Mouse (Mus musculus) stomach, embryonic 14.5 days (tissue): ENCODE measurements around the gene Agt. TPM values are rescaled to one million over a fixed set of nuclear protein-coding genes. Genes with fewer than 3 reads are reported as not detected.

ENCODE experiments used
- ATAC-seq: fragments of 200-750 bp; cut with Nextera tagmentation; 2 replicates; pipeline ENCODE4 v1.8.0; 2017; ENCODE audit warnings: low read depth, moderate TSS enrichment; ENCODE audit not compliant: insufficient number of reproducible peaks, insufficient read depth, low FRiP score
- H3K27ac ChIP-seq: fragments of 300-500 bp; sonication (generic); 2 replicates; pipeline ENCODE4 v1.5.1; 2014; ENCODE audit warnings: mild to moderate bottlenecking, low read length, moderate library complexity, mixed read lengths
- H3K27me3 ChIP-seq: fragments of 300-500 bp; sonication (generic); 2 replicates; pipeline ENCODE4 v1.6.1; 2014; ENCODE audit warnings: low read length, control low read depth, mixed read lengths; ENCODE audit not compliant: control insufficient read depth, insufficient read depth
- H3K36me3 ChIP-seq: fragments of 300-500 bp; sonication (generic); 2 replicates; pipeline ENCODE4 v1.6.1; 2014; ENCODE audit warnings: mild to moderate bottlenecking, control low read depth, low read length, moderate library complexity, mixed read lengths; ENCODE audit not compliant: control insufficient read depth, insufficient read depth
- H3K4me1 ChIP-seq: fragments of 300-500 bp; sonication (generic); 2 replicates; pipeline ENCODE4 v1.6.1; 2014; ENCODE audit warnings: low read length, control low read depth, mixed read lengths; ENCODE audit not compliant: control insufficient read depth, insufficient read depth
- H3K4me2 ChIP-seq: fragments of 300-500 bp; sonication (generic); replicated peaks from 2 replicates; pipeline ENCODE4 v1.6.1; 2014; ENCODE audit warnings: low read depth, low read length, control low read depth
- H3K4me3 ChIP-seq: fragments of 300-500 bp; sonication (generic); 2 replicates; pipeline ENCODE4 v1.5.1; 2014; ENCODE audit warnings: low read depth, low read length, control low read depth
- H3K9ac ChIP-seq: fragments of 300-500 bp; sonication (generic); replicated peaks from 2 replicates; pipeline ENCODE4 v1.6.1; 2014; ENCODE audit warnings: low read depth, mild to moderate bottlenecking, control low read depth, low read length, moderate library complexity, mixed read lengths
- H3K9me3 ChIP-seq: fragments of 300-500 bp; sonication (generic); 2 replicates; pipeline ENCODE4 v1.6.1; 2016; ENCODE audit warnings: low read depth, low read length, control low read depth; ENCODE audit not compliant: control insufficient read depth
- WGBS: fragments of 180-500 bp; shearing (Covaris S2); extraction: QIAGEN DNeasy Blood & Tissue Kit; methylation state at CpG from one replicate; pipeline ENCODE4 v1.1.7; 2014; 5-methylcytosine and 5-hydroxymethylcytosine counted together
- polyA plus RNA-seq: library from polyadenylated mRNA; unstranded; fragments of >200 nt; fragmentation: Nextera tagmentation; extraction: Ambion mirVana; gene quantifications from 2 replicates; pipeline ENCODE4 v1.2.1, GENCODE M21; 2014

Agt gene
- polyA plus RNA-seq, 1 experiment from 2014 or later = 1.8 TPM

GRCm38 (mm10) chr8:124508321-124508695, 61.2 kb downstream of the Agt start:
- 72% methylated on average over 6 of the region's 6 CpGs for WGBS
- no peak for ATAC-seq
- Histone ChIP-seq H3K4me1 (no peaks in the 10 kb centered on the region), H3K27ac (no peak overlapping the region), H3K36me3 (no peaks in the 10 kb centered on the region), H3K27me3 (no peaks in the 10 kb centered on the region), H3K4me3 (no peak overlapping the region), H3K4me2 (no peak overlapping the region), H3K9ac (no peak overlapping the region), H3K9me3 (no peaks in the 10 kb centered on the region)

GRCm38 (mm10) chr8:124507572-124508320, 61.8 kb downstream of the Agt start:
- no peak overlapping the region for H3K4me2 ChIP-seq
- ATAC-seq = no peak
- 73% methylated on average over 8 of the region's 8 CpGs for WGBS
- no peak overlapping the region for H3K9ac ChIP-seq
- H3K4me3 ChIP-seq = no peak overlapping the region
- no peaks in the 10 kb centered on the region for H3K4me1 ChIP-seq
- H3K36me3 ChIP-seq = no peaks in the 10 kb centered on the region
- no peak overlapping the region for H3K27ac ChIP-seq
- no peaks in the 10 kb centered on the region for H3K27me3 ChIP-seq
- H3K9me3 ChIP-seq = no peaks in the 10 kb centered on the region

Other genes with a start within 250 kb of the Agt start
- gene Pgbd5, start 130.0 kb downstream of the Agt start, polyA plus RNA-seq = 3.2 and 3.9 TPM in 2 replicates
- 36.9 and 39.1 TPM in 2 replicates for gene Cog2, start 48.9 kb downstream of the Agt start, polyA plus RNA-seq
- gene Capn9, start 6.4 kb upstream of the Agt start, polyA plus RNA-seq = 0.13 TPM in 1 of 2 replicates, not detected in the other
- 40.3 and 41.6 TPM in 2 replicates for gene 2310022B05Rik, start 93.7 kb upstream of the Agt start, polyA plus RNA-seq
- 45.5 and 46.9 TPM in 2 replicates for gene Ttc13, start 152.3 kb upstream of the Agt start, polyA plus RNA-seq
- 25.0 and 27.9 TPM in 2 replicates for gene Arv1, start 152.4 kb upstream of the Agt start, polyA plus RNA-seq
- 6.1 and 6.4 TPM in 2 replicates for gene Fam89a, start 182.1 kb upstream of the Agt start, polyA plus RNA-seq
- gene Trim67, start 223.4 kb upstream of the Agt start, polyA plus RNA-seq = 0.95 and 1.1 TPM in 2 replicates